Mouse (Mus musculus) liver, embryonic 14.5 days (tissue): ENCODE data around the gene Sdc3.

ENCODE experiments used
- CTCF ChIP-seq: IDR thresholded peaks from 2 replicates; pipeline ENCODE4 v1.5.1; 2016; ENCODE audit warnings: antibody characterized with exemption, low read depth, control low read depth
- EP300 ChIP-seq: IDR thresholded peaks from 2 replicates; pipeline ENCODE4 v1.6.1; 2016; ENCODE audit warnings: antibody characterized with exemption, low read depth

DNA sequence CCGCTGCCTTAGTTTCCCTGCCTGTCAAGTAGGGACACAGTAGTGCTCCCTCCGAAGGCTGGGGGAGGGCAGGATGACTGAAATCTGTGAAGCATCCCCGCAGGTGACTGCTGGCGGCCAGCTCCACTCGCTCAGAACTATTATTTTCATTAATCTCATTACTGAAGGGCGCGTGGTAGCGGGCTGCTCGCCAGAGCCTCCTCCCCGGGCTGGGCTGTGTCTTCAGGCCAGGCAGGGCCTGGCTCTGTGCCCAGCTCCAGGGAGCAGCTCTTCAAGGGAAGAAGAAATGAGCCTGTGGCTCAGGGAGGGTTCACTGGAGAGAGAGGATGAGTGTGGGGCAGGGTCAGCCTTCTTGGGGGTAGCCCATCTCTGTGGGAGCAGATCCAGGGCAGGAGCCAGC lies 82.3 kb downstream of the Sdc3 start:
- no peak for TF ChIP-seq CTCF
- TF ChIP-seq EP300, result no peak
